Mouse (Mus musculus) lung, postnatal 0 days (tissue): Measurements from ENCODE around the gene Simc1. TPM values are rescaled to one million over a fixed set of nuclear protein-coding genes. Genes with fewer than 3 reads are reported as not detected.
"Not testable (repeated sequence)": the region's sequence is repeated elsewhere in the genome, so short reads cannot be mapped to it uniquely, and the experiment has no call there.

ENCODE experiments used
- ATAC-seq: fragments of 200-750 bp; cut with Nextera tagmentation; 2 replicates; pipeline ENCODE4 v1.8.0; 2017; ENCODE audit warnings: moderate library complexity
- DNase-seq: peaks from one replicate; pipeline ENCODE4 v3.0.0-alpha.2; 2016; ENCODE audit warnings: low spot score
- H3K27ac ChIP-seq: fragments of 300-500 bp; sonication (generic); 2 replicates; pipeline ENCODE4 v1.5.1; 2014; ENCODE audit warnings: antibody characterized with exemption, mild to moderate bottlenecking, low read length, mixed read lengths
- H3K27me3 ChIP-seq: fragments of 300-500 bp; sonication (generic); replicated peaks from 2 replicates; pipeline ENCODE4 v1.6.1; 2014; ENCODE audit warnings: low read length, mixed read lengths; ENCODE audit not compliant: insufficient read depth
- H3K36me3 ChIP-seq: fragments of 300-500 bp; sonication (generic); 2 replicates; pipeline ENCODE4 v1.6.1; 2014; ENCODE audit warnings: low read length, mixed read lengths; ENCODE audit not compliant: insufficient read depth
- H3K4me1 ChIP-seq: fragments of 300-500 bp; sonication (generic); 2 replicates; pipeline ENCODE4 v1.6.1; 2014; ENCODE audit warnings: antibody characterized with exemption, low read depth, low read length, mixed read lengths; ENCODE audit not compliant: insufficient read depth
- H3K4me2 ChIP-seq: fragments of 300-500 bp; sonication (generic); replicated peaks from 2 replicates; pipeline ENCODE4 v1.6.1; 2014; ENCODE audit warnings: low read depth, mild to moderate bottlenecking, low read length, moderate library complexity, mixed read lengths
- H3K4me3 ChIP-seq: fragments of 300-500 bp; sonication (generic); 2 replicates; pipeline ENCODE4 v1.5.1; 2014; ENCODE audit warnings: low read depth, low read length
- H3K9ac ChIP-seq: fragments of 300-500 bp; sonication (generic); replicated peaks from 2 replicates; pipeline ENCODE4 v1.6.1; 2014; ENCODE audit warnings: low read depth, mild to moderate bottlenecking
- H3K9me3 ChIP-seq: fragments of 300-500 bp; sonication (generic); 2 replicates; pipeline ENCODE4 v1.6.1; 2016; ENCODE audit warnings: low read length, mixed read lengths
- CTCF ChIP-seq: IDR thresholded peaks from 2 replicates; pipeline ENCODE4 v1.5.1; 2016; ENCODE audit warnings: antibody characterized with exemption, mild to moderate bottlenecking
- EP300 ChIP-seq: IDR thresholded peaks from 2 replicates; pipeline ENCODE4 v1.6.1; 2016; ENCODE audit warnings: antibody characterized with exemption, mild to moderate bottlenecking, control low read depth
- WGBS: fragments of 180-500 bp; shearing (Covaris S2); extraction: QIAGEN DNeasy Blood & Tissue Kit; methylation state at CpG from one replicate; pipeline ENCODE4 v1.1.7; 2014; 5-methylcytosine and 5-hydroxymethylcytosine counted together
- polyA plus RNA-seq: library from polyadenylated mRNA; unstranded; fragments of >200 nt; fragmentation: Nextera tagmentation; extraction: Ambion mirVana; gene quantifications from 2 replicates; pipeline ENCODE4 v1.2.1, GENCODE M21; 2015

Gene Simc1
- polyA plus RNA-seq, 1 experiment from 2014 or later = 2.6 TPM

GRCm38 (mm10) chr13:54471967-54472366 is 31.6 kb upstream of the Simc1 start:
- Histone ChIP-seq H3K4me2 (no peak overlapping the region), H3K27me3 (no peaks in the 10 kb centered on the region), H3K36me3 (no peaks in the 10 kb centered on the region), H3K4me1 (peaks cover 4% of the 10 kb centered on the region; the same call in 1 of the 2 replicates), H3K4me3 (no peak overlapping the region), H3K9ac (no peak overlapping the region), H3K27ac (no peak overlapping the region), H3K9me3 (no peaks in the 10 kb centered on the region)
- no peak for TF ChIP-seq EP300
- no peak for TF ChIP-seq CTCF
- WGBS = 77% methylated on average over 4 of the region's 4 CpGs
- DNase-seq (no peak), ATAC-seq (no peak)

DNA sequence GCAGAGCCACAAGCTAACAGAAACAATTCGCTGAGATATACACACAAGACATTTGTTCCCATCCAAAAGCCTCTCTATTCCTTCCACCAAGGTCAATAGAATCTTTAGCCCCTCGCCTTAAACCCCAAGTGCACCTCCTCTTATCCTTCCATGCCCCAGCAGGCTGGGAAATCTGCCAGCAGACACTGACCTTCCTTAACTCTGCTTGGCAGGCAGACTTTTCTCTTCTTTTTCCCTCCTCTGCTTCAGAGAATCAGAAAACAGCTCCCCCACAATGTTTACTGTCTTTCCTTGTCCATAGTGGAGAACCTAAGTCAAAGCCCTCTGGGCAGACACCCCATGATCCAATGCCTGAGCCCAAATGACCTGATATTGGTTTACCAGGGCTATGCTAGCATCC is 28.6 kb upstream of the Simc1 start:
- 54% methylated on average over 2 of the region's 2 CpGs for WGBS
- Histone ChIP-seq H3K9me3 (no peaks in the 10 kb centered on the region), H3K4me2 (no peak overlapping the region), H3K9ac (no peak overlapping the region), H3K27me3 (no peaks in the 10 kb centered on the region), H3K4me3 (no peak overlapping the region), H3K27ac (no peak overlapping the region), H3K4me1 (no peaks in the 10 kb centered on the region), H3K36me3 (no peaks in the 10 kb centered on the region)
- no peak for DNase-seq
- ATAC-seq = no peak
- TF ChIP-seq CTCF (no peak), EP300 (no peak)

DNA sequence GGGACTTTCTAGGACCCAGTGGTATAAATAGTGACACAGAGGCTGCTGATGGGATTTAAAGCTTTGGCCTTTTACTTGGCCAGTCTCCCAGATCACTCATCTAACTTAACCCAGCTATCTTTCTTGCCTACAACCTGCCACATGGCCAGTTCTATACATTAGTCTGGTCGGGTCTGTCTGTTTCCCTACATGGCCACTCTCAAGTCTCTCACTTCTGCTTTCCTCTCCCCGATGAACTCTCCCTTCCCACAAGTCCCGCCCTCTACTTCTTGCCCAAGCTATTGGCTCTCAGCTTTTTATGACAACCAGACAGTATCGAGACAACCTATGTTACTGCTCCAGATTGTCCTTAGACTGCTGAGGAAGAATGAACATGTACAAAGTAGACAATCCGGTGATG is 27.9 kb upstream of the Simc1 start:
- Histone ChIP-seq H3K36me3 (no peaks in the 10 kb centered on the region), H3K9me3 (no peaks in the 10 kb centered on the region), H3K4me2 (no peak overlapping the region), H3K9ac (no peak overlapping the region), H3K4me1 (no peaks in the 10 kb centered on the region), H3K27me3 (no peaks in the 10 kb centered on the region), H3K4me3 (no peak overlapping the region), H3K27ac (no peak overlapping the region)
- 69% methylated on average over 5 of the region's 5 CpGs for WGBS
- TF ChIP-seq CTCF (no peak), EP300 (no peak)
- ATAC-seq (no peak), DNase-seq (peak; percentile 34)

- ATAC-seq = no peak
- Histone ChIP-seq H3K4me3 (no peak overlapping the region), H3K27ac (no peak overlapping the region), H3K36me3 (no peaks in the 10 kb centered on the region), H3K27me3 (no peaks in the 10 kb centered on the region), H3K4me2 (no peak overlapping the region), H3K4me1 (no peaks in the 10 kb centered on the region), H3K9me3 (no peaks in the 10 kb centered on the region), H3K9ac (no peak overlapping the region)
- no peak for DNase-seq
- 57% methylated on average over 3 of the region's 3 CpGs for WGBS
- TF ChIP-seq CTCF (no peak), EP300 (no peak)
Measured at GRCm38 (mm10) chr13:54479286-54479685, 24.3 kb upstream of the Simc1 start.

GRCm38 (mm10) chr13:54481498-54481897 is 22.1 kb upstream of the Simc1 start:
- Histone ChIP-seq H3K4me2 (no peak overlapping the region), H3K9me3 (no peaks in the 10 kb centered on the region), H3K27me3 (no peaks in the 10 kb centered on the region), H3K27ac (no peak overlapping the region), H3K4me3 (no peak overlapping the region), H3K36me3 (no peaks in the 10 kb centered on the region), H3K4me1 (no peaks in the 10 kb centered on the region), H3K9ac (no peak overlapping the region)
- TF ChIP-seq CTCF = no peak
- TF ChIP-seq EP300 = no peak
- ATAC-seq (no peak), DNase-seq (no peak)
- WGBS = 82% methylated on average over 14 of the region's 14 CpGs

DNA sequence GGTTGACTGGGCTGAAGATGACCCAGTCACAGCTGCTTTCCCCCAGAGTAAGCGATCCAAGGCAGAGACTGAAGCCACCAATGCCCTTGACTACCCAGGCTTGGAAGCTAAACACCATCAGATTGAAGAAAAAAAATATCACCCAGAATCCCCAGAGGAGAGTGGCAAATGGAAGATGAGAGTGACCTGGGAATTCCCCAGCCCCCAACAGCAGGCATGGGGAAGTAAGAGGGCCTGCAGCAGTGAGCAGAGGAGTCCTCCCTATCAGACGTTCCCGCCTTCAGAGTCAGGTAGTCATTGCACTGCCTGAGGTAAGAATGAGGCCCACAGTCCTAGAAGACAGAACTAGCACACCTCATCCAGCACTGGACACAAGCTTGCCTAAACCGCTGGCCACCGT is 13.2 kb upstream of the Simc1 start:
- ATAC-seq = no peak
- H3K4me1 ChIP-seq = no peaks in the 10 kb centered on the region
- H3K36me3 ChIP-seq = no peaks in the 10 kb centered on the region
- TF ChIP-seq EP300 (no peak), CTCF (no peak)
- H3K9me3 ChIP-seq = no peaks in the 10 kb centered on the region
- DNase-seq = no peak
- no peak overlapping the region for H3K27ac ChIP-seq
- WGBS = 66% methylated on average over 5 of the region's 5 CpGs
- H3K9ac ChIP-seq = no peak overlapping the region
- no peaks in the 10 kb centered on the region for H3K27me3 ChIP-seq
- H3K4me2 ChIP-seq = no peak overlapping the region
- H3K4me3 ChIP-seq = no peak overlapping the region

DNA sequence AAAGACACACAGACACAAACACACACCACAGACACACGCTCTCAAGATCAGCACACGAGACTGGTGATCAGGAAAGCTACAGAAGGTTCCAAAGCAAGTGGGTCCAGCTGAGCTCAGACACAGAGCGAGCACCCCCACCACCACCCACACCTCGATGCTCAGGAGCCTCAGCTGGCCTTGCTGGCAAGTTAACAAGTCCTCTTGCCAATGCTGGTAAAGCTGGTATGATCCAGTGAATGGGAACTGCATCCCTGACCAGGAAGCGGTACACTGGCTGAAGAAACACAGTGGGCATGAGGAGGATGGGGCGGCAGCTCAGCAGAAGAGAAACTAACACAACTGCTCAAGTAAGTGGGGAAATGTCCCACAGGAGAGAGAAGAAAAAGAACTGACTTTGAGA is 12.2 kb upstream of the Simc1 start:
- DNase-seq = no peak
- Histone ChIP-seq H3K4me1 (no peaks in the 10 kb centered on the region), H3K4me2 (no peak overlapping the region), H3K9ac (no peak overlapping the region), H3K27ac (no peak overlapping the region), H3K9me3 (no peaks in the 10 kb centered on the region), H3K36me3 (no peaks in the 10 kb centered on the region), H3K27me3 (no peaks in the 10 kb centered on the region), H3K4me3 (no peak overlapping the region)
- no peak for TF ChIP-seq CTCF
- TF ChIP-seq EP300 = no peak
- 72% methylated on average over 6 of the region's 6 CpGs for WGBS
- ATAC-seq = no peak

GRCm38 (mm10) chr13:54499551-54499950 is 4.0 kb upstream of the Simc1 start:
- not testable (repeated sequence) for DNase-seq, H3K4me2 ChIP-seq

More at GRCm38 (mm10) chr13:54499551-54499950, 4.0 kb upstream of the Simc1 start:
- not testable (repeated sequence) for H3K36me3 ChIP-seq, H3K9me3 ChIP-seq, H3K4me3 ChIP-seq, H3K27me3 ChIP-seq, H3K27ac ChIP-seq, ATAC-seq, H3K9ac ChIP-seq, H3K4me1 ChIP-seq
- WGBS = 95% methylated on average over 7 of the region's 7 CpGs
